Mouse (Mus musculus) cerebellum, adult 2 months (tissue): ENCODE measurements at regions not wholly inside any gene's neighbourhood (a gene's known extent, or its start where the extent isn't known, plus 50 kb on each side); places are given as distances from the start of the nearest gene placed in this dataset.

Experiments used
- DNase-seq, 2 experiments: peaks; one replicate each; pipeline ENCODE4 v3.0.0; 2021
- H3K27ac ChIP-seq: fragments of 200-500 bp; 2 replicates; pipeline ENCODE4 v1.5.1; 2012; ENCODE audit warnings: low read length, control low read depth, inconsistent platforms; ENCODE audit not compliant: insufficient read depth
- H3K27me3 ChIP-seq: fragments of 200-500 bp; 2 replicates; pipeline ENCODE4 v1.6.1; 2012; ENCODE audit warnings: inconsistent platforms, mild to moderate bottlenecking, low read length, moderate library complexity; ENCODE audit not compliant: control insufficient read depth, insufficient read depth
- H3K4me1 ChIP-seq: fragments of 200-500 bp; 2 replicates; pipeline ENCODE4 v1.6.1; 2011; ENCODE audit warnings: low read length; ENCODE audit not compliant: control insufficient read depth, insufficient read depth
- H3K4me3 ChIP-seq: fragments of 200-500 bp; replicated peaks from 2 replicates; pipeline ENCODE3; 2011; ENCODE audit warnings: mild to moderate bottlenecking, low read depth, low read length, control low read depth; ENCODE audit not compliant: insufficient read depth
- CTCF ChIP-seq: fragments of 200-500 bp; IDR thresholded peaks from 2 replicates; pipeline ENCODE4 v1.5.1; 2011; ENCODE audit warnings: low read depth, mild to moderate bottlenecking, control low read depth, low read length, moderate library complexity, borderline replicate concordance; ENCODE audit not compliant: insufficient read depth
- POLR2A ChIP-seq: fragments of 200-500 bp; IDR thresholded peaks from 2 replicates; pipeline ENCODE4 v1.6.1; 2011; ENCODE audit warnings: low read length, control low read depth, borderline replicate concordance; ENCODE audit not compliant: insufficient read depth
- WGBS: fragments of 180-500 bp; shearing (Covaris S2); methylation state at CpG from one replicate; pipeline ENCODE4 v1.1.7; 2018; 5-methylcytosine and 5-hydroxymethylcytosine counted together

DNA sequence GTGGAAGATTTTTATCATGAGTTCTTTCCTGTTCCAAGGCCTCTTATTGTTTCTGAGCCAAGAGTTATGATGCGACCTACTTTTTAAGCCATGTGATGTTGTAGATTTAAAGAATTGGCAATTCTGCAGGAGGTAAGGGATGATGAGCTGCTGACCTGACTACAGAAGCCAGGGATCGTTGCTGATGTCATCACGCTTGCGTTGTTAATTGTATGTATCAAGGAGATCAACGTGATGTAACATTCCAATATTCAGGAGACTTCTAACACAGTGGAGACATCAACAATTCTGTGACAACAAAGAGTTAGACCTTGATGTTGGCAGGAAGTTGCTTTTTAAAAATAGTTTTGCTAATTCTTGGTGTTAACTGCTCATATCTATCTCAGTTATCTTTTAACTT is 102.5 kb downstream of the Ccdc71l start:
- WGBS = 76% methylated on average over 5 of the region's 5 CpGs

GRCm38 (mm10) chr12:32482343-32482742 is 103.8 kb downstream of the Ccdc71l start:
- DNase-seq = no peak
- WGBS = 75% methylated on average over 1 of the region's 1 CpGs
- Histone ChIP-seq H3K27ac (no peak overlapping the region), H3K4me1 (no peaks in the 10 kb centered on the region), H3K27me3 (no peaks in the 10 kb centered on the region), H3K4me3 (no peak overlapping the region)
- TF ChIP-seq POLR2A (no peak), CTCF (no peak)

More for the DNA sequence above, 102.5 kb downstream of the Ccdc71l start:
- Histone ChIP-seq H3K27ac (no peak overlapping the region), H3K4me3 (no peak overlapping the region), H3K27me3 (no peaks in the 10 kb centered on the region), H3K4me1 (no peaks in the 10 kb centered on the region)
- DNase-seq = no peak
- TF ChIP-seq POLR2A (no peak), CTCF (no peak)

DNA sequence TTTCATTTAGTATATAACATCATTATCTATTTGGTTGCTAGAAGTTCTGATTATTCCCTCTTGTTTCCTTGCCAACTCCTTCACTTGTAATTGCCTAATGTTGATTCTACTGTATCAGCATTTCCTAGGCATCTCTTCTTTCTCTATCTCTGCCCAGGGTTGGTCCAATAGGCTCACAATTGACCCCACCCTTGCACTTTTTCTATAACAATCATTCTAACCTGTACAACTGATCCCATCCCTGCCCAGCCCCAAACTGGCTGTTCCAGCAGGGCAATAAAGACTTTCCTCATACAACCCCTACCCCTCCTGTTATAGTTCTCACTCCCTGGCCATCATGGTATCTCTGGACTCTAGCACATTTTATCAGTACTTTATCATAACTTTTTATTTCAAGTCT is 104.3 kb downstream of the Ccdc71l start:
- no peak for DNase-seq
- no peak for TF ChIP-seq POLR2A
- no peak for TF ChIP-seq CTCF
- Histone ChIP-seq H3K27me3 (no peaks in the 10 kb centered on the region), H3K4me3 (no peak overlapping the region), H3K27ac (no peak overlapping the region), H3K4me1 (no peaks in the 10 kb centered on the region)

GRCm38 (mm10) chr12:32486246-32486645 is 107.7 kb downstream of the Ccdc71l start:
- H3K27ac ChIP-seq = no peak overlapping the region
- WGBS = 50% methylated on average over 4 of the region's 4 CpGs
- TF ChIP-seq POLR2A (no peak), CTCF (no peak)

DNA sequence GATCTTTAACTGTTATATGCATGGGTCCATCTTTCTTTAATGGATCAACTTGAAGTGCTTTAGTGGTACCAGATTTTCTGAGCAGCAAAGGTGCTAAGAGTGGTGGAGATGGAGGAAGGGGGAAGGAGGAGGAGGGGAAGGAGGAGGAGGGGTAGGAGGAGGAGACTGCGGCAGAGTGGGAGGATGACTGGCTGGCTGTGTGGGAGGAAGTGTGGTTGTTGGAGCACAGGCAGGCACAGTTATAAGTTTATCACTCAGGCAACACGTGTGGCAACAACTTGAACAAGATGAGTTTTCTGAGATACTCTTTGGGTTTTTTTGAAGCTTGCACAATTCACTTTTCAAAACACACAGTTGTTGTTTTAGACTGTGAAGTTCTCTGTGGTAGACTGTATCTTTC is 108.2 kb downstream of the Ccdc71l start:
- no peaks in the 10 kb centered on the region for H3K27me3 ChIP-seq
- DNase-seq = no peak
- H3K4me3 ChIP-seq = no peak overlapping the region
- TF ChIP-seq CTCF (no peak), POLR2A (no peak)
- no peaks in the 10 kb centered on the region for H3K4me1 ChIP-seq
- WGBS = 56% methylated on average over 2 of the region's 2 CpGs
- H3K27ac ChIP-seq = no peak overlapping the region

More at GRCm38 (mm10) chr12:32486246-32486645, 107.7 kb downstream of the Ccdc71l start:
- H3K27me3 ChIP-seq = no peaks in the 10 kb centered on the region
- no peaks in the 10 kb centered on the region for H3K4me1 ChIP-seq
- no peak overlapping the region for H3K4me3 ChIP-seq
- DNase-seq = no peak

DNA sequence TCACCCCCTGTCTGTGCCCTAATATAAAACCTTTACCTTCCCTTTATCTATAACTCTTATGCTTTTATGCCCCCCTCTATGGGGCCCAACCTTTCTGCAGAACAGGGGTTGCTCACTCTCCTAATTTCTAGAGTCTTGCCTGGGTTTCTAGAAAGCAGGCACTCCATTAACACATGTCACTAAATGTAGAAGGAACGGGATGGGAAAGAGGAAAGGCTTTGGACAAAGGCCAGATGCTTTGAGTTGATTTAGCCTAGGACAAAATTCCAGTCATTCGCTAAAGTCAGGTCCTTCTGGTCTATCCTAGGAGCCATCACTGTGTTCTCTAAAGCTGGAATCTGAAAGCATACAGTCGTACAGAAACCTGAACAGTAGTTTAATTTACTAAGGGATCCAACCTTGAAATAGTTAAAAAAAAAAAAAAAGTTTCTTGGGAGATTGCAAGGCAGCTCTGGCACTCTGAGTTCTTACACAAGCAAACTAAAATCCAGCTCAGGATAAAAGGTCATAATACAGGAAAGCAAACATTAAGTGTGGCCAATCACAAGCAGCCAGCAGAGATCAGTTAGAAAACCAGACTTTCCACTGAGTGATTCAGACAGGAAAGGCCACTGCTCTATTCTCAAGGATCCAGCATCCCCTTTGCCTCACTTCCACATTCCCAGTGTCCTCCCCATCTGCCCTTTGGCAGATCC is 109.5 kb downstream of the Ccdc71l start:
- Histone ChIP-seq H3K27me3 (no peaks in the 10 kb centered on the region), H3K4me1 (no peaks in the 10 kb centered on the region), H3K27ac (no peak overlapping the region), H3K4me3 (no peak overlapping the region)
- TF ChIP-seq CTCF = no peak
- TF ChIP-seq POLR2A = no peak
- WGBS = 42% methylated on average over 3 of the region's 3 CpGs
- no peak for DNase-seq

- no peaks in the 10 kb centered on the region for H3K27me3 ChIP-seq
- TF ChIP-seq CTCF (no peak), POLR2A (no peak)
- H3K4me3 ChIP-seq = no peak overlapping the region
- H3K4me1 ChIP-seq = no peaks in the 10 kb centered on the region
- WGBS = 63% methylated on average over 1 of the region's 1 CpGs
- no peak overlapping the region for H3K27ac ChIP-seq
- DNase-seq = no peak
Observed at GRCm38 (mm10) chr12:32488578-32488892, 110.0 kb downstream of the Ccdc71l start.

- no peak for TF ChIP-seq POLR2A
- no peak for TF ChIP-seq CTCF
- no peak overlapping the region for H3K27ac ChIP-seq
- no peaks in the 10 kb centered on the region for H3K4me1 ChIP-seq
- H3K27me3 ChIP-seq = no peaks in the 10 kb centered on the region
- no peak for DNase-seq
- H3K4me3 ChIP-seq = no peak overlapping the region
Observed at GRCm38 (mm10) chr12:32489415-32490139, 111.1 kb downstream of the Ccdc71l start.
